Mouse (Mus musculus) olfactory bulb, adult 2 months (tissue): ENCODE results near the gene Ahcyl1. TPM values are rescaled to one million over a fixed set of nuclear protein-coding genes. Genes with fewer than 3 reads are reported as not detected.

Experiments used
- H3K27ac ChIP-seq: fragments of 200-500 bp; 2 replicates; pipeline ENCODE4 v1.5.1; 2012; ENCODE audit warnings: low read depth, low read length; ENCODE audit not compliant: insufficient read depth
- H3K4me1 ChIP-seq: fragments of 200-500 bp; 2 replicates; pipeline ENCODE4 v1.6.1; 2012; ENCODE audit warnings: low read length; ENCODE audit not compliant: control insufficient read depth, insufficient read depth
- H3K4me3 ChIP-seq: fragments of 200-500 bp; 2 replicates; pipeline ENCODE4 v1.5.1; 2012; ENCODE audit warnings: mild to moderate bottlenecking, low read depth, low read length, moderate library complexity; ENCODE audit not compliant: insufficient read depth
- CTCF ChIP-seq: fragments of 200-500 bp; IDR thresholded peaks from 2 replicates; pipeline ENCODE4 v1.5.1; 2012; ENCODE audit warnings: low read depth, mild to moderate bottlenecking, low read length, moderate library complexity; ENCODE audit not compliant: insufficient read depth
- POLR2A ChIP-seq: fragments of 200-500 bp; IDR thresholded peaks from 2 replicates; pipeline ENCODE4 v1.6.1; 2012; ENCODE audit warnings: mild to moderate bottlenecking, low read depth, low read length, moderate library complexity; ENCODE audit not compliant: insufficient read depth
- WGBS: fragments of 180-500 bp; shearing (Covaris S2); methylation state at CpG from one replicate; pipeline ENCODE4 v1.1.7; 2018; 5-methylcytosine and 5-hydroxymethylcytosine counted together
- polyA plus RNA-seq: library from polyadenylated mRNA; stranded (reverse); fragments of >200 nt; gene quantifications from 2 replicates; pipeline ENCODE4 v1.2.4, GENCODE M21; 2012; ENCODE audit warnings: low replicate concordance; ENCODE audit not compliant: missing spikeins, insufficient read depth, insufficient read length

Gene Ahcyl1
- polyA plus RNA-seq, 1 experiment, result 109 TPM

GRCm38 (mm10) chr3:107690366-107690765 lies 6.0 kb downstream of the Ahcyl1 start:
- H3K4me3 ChIP-seq, result no peak overlapping the region
- TF ChIP-seq POLR2A (no peak), CTCF (no peak)
- WGBS, result 31% methylated on average over 2 of the region's 2 CpGs
- peak overlapping the region; percentile 73 for H3K27ac ChIP-seq
- H3K4me1 ChIP-seq, result peaks cover 3% of the 10 kb centered on the region

GRCm38 (mm10) chr3:107689245-107689644 lies 7.1 kb downstream of the Ahcyl1 start:
- Histone ChIP-seq H3K27ac (no peak overlapping the region), H3K4me1 (peaks cover 3% of the 10 kb centered on the region), H3K4me3 (no peak overlapping the region)
- TF ChIP-seq CTCF (no peak), POLR2A (no peak)

- WGBS, result 45% methylated on average over 1 of the region's 1 CpGs
- Histone ChIP-seq H3K4me1 (peaks cover 3% of the 10 kb centered on the region), H3K4me3 (no peak overlapping the region), H3K27ac (no peak overlapping the region)
- no peak for TF ChIP-seq POLR2A
- TF ChIP-seq CTCF, result no peak
Measured at GRCm38 (mm10) chr3:107688236-107688635, 8.1 kb downstream of the Ahcyl1 start.

GRCm38 (mm10) chr3:107686276-107686977 lies 9.9 kb downstream of the Ahcyl1 start:
- Histone ChIP-seq H3K4me3 (no peak overlapping the region), H3K27ac (no peak overlapping the region), H3K4me1 (no peaks in the 10 kb centered on the region)
- no peak for TF ChIP-seq POLR2A
- no peak for TF ChIP-seq CTCF
- 74% methylated on average over 3 of the region's 3 CpGs for WGBS

- WGBS, result 84% methylated on average over 2 of the region's 2 CpGs
- Histone ChIP-seq H3K27ac (no peak overlapping the region), H3K4me3 (no peak overlapping the region), H3K4me1 (no peaks in the 10 kb centered on the region)
- TF ChIP-seq CTCF, result no peak
- TF ChIP-seq POLR2A, result no peak
Measured at GRCm38 (mm10) chr3:107685652-107686051, 10.7 kb downstream of the Ahcyl1 start.

GRCm38 (mm10) chr3:107683587-107683986 lies 12.8 kb downstream of the Ahcyl1 start:
- no peaks in the 10 kb centered on the region for H3K4me1 ChIP-seq
- WGBS, result 69% methylated on average over 1 of the region's 1 CpGs
- H3K27ac ChIP-seq, result no peak overlapping the region
- no peak for TF ChIP-seq CTCF
- TF ChIP-seq POLR2A, result no peak
- no peak overlapping the region for H3K4me3 ChIP-seq

GRCm38 (mm10) chr3:107680790-107681576 lies 15.4 kb downstream of the Ahcyl1 start:
- H3K4me1 ChIP-seq, result no peaks in the 10 kb centered on the region
- H3K27ac ChIP-seq, result peak overlapping the region; percentile 56; the same call in 1 of the 2 replicates
- H3K4me3 ChIP-seq, result no peak overlapping the region
- TF ChIP-seq POLR2A, result no peak
- TF ChIP-seq CTCF, result no peak
- WGBS, result 5% methylated on average over 7 of the region's 7 CpGs

GRCm38 (mm10) chr3:107671509-107671908 lies 24.9 kb downstream of the Ahcyl1 start:
- no peak for TF ChIP-seq POLR2A
- no peak for TF ChIP-seq CTCF
- Histone ChIP-seq H3K4me1 (peaks cover 7% of the 10 kb centered on the region), H3K27ac (no peak overlapping the region), H3K4me3 (no peak overlapping the region)
- 87% methylated on average over 2 of the region's 2 CpGs for WGBS

- Histone ChIP-seq H3K4me1 (peaks cover 7% of the 10 kb centered on the region), H3K27ac (no peak overlapping the region), H3K4me3 (no peak overlapping the region)
- 88% methylated on average over 4 of the region's 4 CpGs for WGBS
- TF ChIP-seq CTCF (no peak), POLR2A (no peak)
Measured at GRCm38 (mm10) chr3:107670500-107670899, 25.9 kb downstream of the Ahcyl1 start.
